ENCODE assay signal across 11 mouse cellular contexts in the genomic region with DNA sequence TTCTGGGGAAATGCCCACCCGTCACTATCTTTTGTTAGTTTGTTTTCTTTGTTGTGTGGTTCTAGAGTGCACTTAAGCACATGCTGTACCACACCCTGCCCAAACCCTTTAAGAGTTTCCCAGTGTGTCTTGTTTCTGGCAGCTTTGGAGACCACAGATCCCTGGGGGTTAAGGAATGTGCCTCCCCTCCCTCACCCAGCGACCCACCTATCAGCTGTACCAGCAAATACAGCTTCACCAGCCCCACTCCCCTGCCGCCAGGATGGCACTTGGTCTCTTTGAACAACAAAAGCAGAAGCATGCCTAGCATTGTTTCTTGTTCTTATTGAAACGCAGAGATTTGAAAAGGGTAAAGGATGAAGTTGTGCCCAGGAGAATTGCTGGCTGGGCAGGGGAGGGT. TPM values are rescaled to one million over a fixed set of nuclear protein-coding genes. Genes with fewer than 3 reads are reported as not detected.
DNase-seq lines count a peak whose midpoint lies in the region; ATAC-seq and TF ChIP-seq lines count a peak whose summit lies in the region.
"Had no signal": no experiment of that assay in that cellular context is flagged by ENCODE, and none has a peak within 500 bp of the region (broad histone marks: within the 10 kb centered on the region; RNA-seq: fewer than 3 reads in every experiment).

No protein-coding gene starts in this region.

- no peak overlapping the region for H3K4me3 ChIP-seq in kidney, embryonic 16.5 days (ENCODE audit: low read length)
- H3K4me3 ChIP-seq in embryonic facial prominence, embryonic 11.5 days (ENCODE audit: low read depth, low read length): no peak overlapping the region; the same call in 1 of the 2 replicates
- H3K4me3 ChIP-seq in hindbrain, postnatal 0 days (ENCODE audit: low read length): peak overlapping the region; percentile 79
- H3K4me3 ChIP-seq in midbrain, postnatal 0 days (ENCODE audit: low read depth, low read length): peak overlapping the region; percentile 23

- no peaks in the 10 kb centered on the region for H3K27me3 ChIP-seq in kidney, embryonic 16.5 days (ENCODE audit: insufficient read depth, low read length)
- no peaks in the 10 kb centered on the region for H3K27me3 ChIP-seq in embryonic facial prominence, embryonic 11.5 days (ENCODE audit: control insufficient read depth, insufficient read depth, low read length)
- H3K27me3 ChIP-seq in hindbrain, postnatal 0 days (ENCODE audit: insufficient read depth, low read length): no peaks in the 10 kb centered on the region
- no peaks in the 10 kb centered on the region for H3K27me3 ChIP-seq in midbrain, postnatal 0 days (ENCODE audit: insufficient read depth, low read length)
- H3K27me3 ChIP-seq: Patski had no signal

- H3K9ac ChIP-seq in kidney, embryonic 16.5 days (replicated peaks; ENCODE audit: low read length): 0 out of 2 replicates have a peak overlapping the region, but pooled peaks have one; percentile 27
- no peak overlapping the region for H3K9ac ChIP-seq in embryonic facial prominence, embryonic 11.5 days (replicated peaks; ENCODE audit: low read length)
- H3K9ac ChIP-seq in hindbrain, postnatal 0 days (replicated peaks; ENCODE audit: low read length): no peak overlapping the region; the same call in 1 of the 2 replicates
- H3K9ac ChIP-seq in midbrain, postnatal 0 days (replicated peaks; ENCODE audit: low read length, poor library complexity, severe bottlenecking): no peak overlapping the region

- no peak for ATAC-seq in kidney, embryonic 16.5 days (ENCODE audit: low FRiP score, low TSS enrichment)
- no peak for ATAC-seq in embryonic facial prominence, embryonic 11.5 days (replicated peaks; ENCODE audit: insufficient number of reproducible peaks, low FRiP score, low TSS enrichment, low read depth)
- no peak for ATAC-seq in hindbrain, postnatal 0 days
- ATAC-seq in midbrain, postnatal 0 days (ENCODE audit: low FRiP score): no peak
- ATAC-seq: Patski had no signal

- 40% methylated on average over 4 of the region's 4 CpGs for WGBS in kidney, embryonic 16.5 days
- WGBS in embryonic facial prominence, embryonic 11.5 days: 20% methylated on average over 4 of the region's 4 CpGs
- WGBS in hindbrain, postnatal 0 days: 12% methylated on average over 4 of the region's 4 CpGs
- WGBS in midbrain, postnatal 0 days: 15% methylated on average over 4 of the region's 4 CpGs

- no peak overlapping the region for H3K27ac ChIP-seq in kidney, embryonic 16.5 days (ENCODE audit: low read length)
- no peak overlapping the region for H3K27ac ChIP-seq in embryonic facial prominence, embryonic 11.5 days (replicated peaks; ENCODE audit: low read depth, low read length)
- H3K27ac ChIP-seq in hindbrain, postnatal 0 days: no peak overlapping the region
- no peak overlapping the region for H3K27ac ChIP-seq in midbrain, postnatal 0 days (ENCODE audit: low read depth, low read length)

- peak overlapping the region; percentile 86 for H3K4me2 ChIP-seq in kidney, embryonic 16.5 days (replicated peaks; ENCODE audit: low read depth, low read length)
- peak overlapping the region; percentile 23; the same call in 1 of the 2 replicates for H3K4me2 ChIP-seq in embryonic facial prominence, embryonic 11.5 days (ENCODE audit: low read depth, low read length)
- peak overlapping the region; percentile 69 for H3K4me2 ChIP-seq in hindbrain, postnatal 0 days (ENCODE audit: low read depth, low read length)
- H3K4me2 ChIP-seq in midbrain, postnatal 0 days (ENCODE audit: low read depth, low read length, poor library complexity, severe bottlenecking): peak overlapping the region; percentile 73

- no peaks in the 10 kb centered on the region for H3K36me3 ChIP-seq in kidney, embryonic 16.5 days (ENCODE audit: insufficient read depth, low read length)
- H3K36me3 ChIP-seq in embryonic facial prominence, embryonic 11.5 days (replicated peaks; ENCODE audit: control insufficient read depth, insufficient read depth, low read depth, low read length): no peaks in the 10 kb centered on the region
- no peaks in the 10 kb centered on the region for H3K36me3 ChIP-seq in hindbrain, postnatal 0 days (ENCODE audit: insufficient read depth, low read length)
- no peaks in the 10 kb centered on the region for H3K36me3 ChIP-seq in midbrain, postnatal 0 days (ENCODE audit: insufficient read depth, low read length)

- peaks cover 31% of the 10 kb centered on the region for H3K4me1 ChIP-seq in kidney, embryonic 16.5 days (ENCODE audit: insufficient read depth, low read length)
- H3K4me1 ChIP-seq in embryonic facial prominence, embryonic 11.5 days (ENCODE audit: control insufficient read depth, insufficient read depth, low read length): no peaks in the 10 kb centered on the region
- H3K4me1 ChIP-seq in hindbrain, postnatal 0 days (ENCODE audit: insufficient read depth, low read length): peaks cover 17% of the 10 kb centered on the region
- H3K4me1 ChIP-seq in midbrain, postnatal 0 days (ENCODE audit: insufficient read depth, low read length): peaks cover 20% of the 10 kb centered on the region

- H3K9me3 ChIP-seq in kidney, embryonic 16.5 days (ENCODE audit: low read length): no peaks in the 10 kb centered on the region
- no peaks in the 10 kb centered on the region for H3K9me3 ChIP-seq in embryonic facial prominence, embryonic 11.5 days (replicated peaks; ENCODE audit: control insufficient read depth, low read length)
- H3K9me3 ChIP-seq in hindbrain, postnatal 0 days (ENCODE audit: low read length): no peaks in the 10 kb centered on the region
- no peaks in the 10 kb centered on the region for H3K9me3 ChIP-seq in midbrain, postnatal 0 days (ENCODE audit: low read length)

- no peak for DNase-seq in kidney, postnatal 10 days
- no peak for DNase-seq in embryonic facial prominence, embryonic 11.5 days (ENCODE audit: low spot score)
- DNase-seq in hindbrain, postnatal 0 days (ENCODE audit: low spot score): no peak
- DNase-seq in midbrain, postnatal 0 days (ENCODE audit: low spot score): no peak
- DNase-seq in urinary bladder, postnatal 10 days (ENCODE audit: low spot score): no peak
- no peak for DNase-seq in urinary bladder, postnatal 25 days (ENCODE audit: low spot score)
- no peak for DNase-seq in thymus, postnatal 0 days (ENCODE audit: low spot score)
- DNase-seq: cerebellum, adult 11 months; gastrocnemius, postnatal 14 days had no signal

- no peak for TF ChIP-seq CTCF in hindbrain, postnatal 0 days (IDR thresholded peaks at IDR 0.05; ENCODE audit: low read depth)
- no peak for TF ChIP-seq CTCF in midbrain, postnatal 0 days (IDR thresholded peaks at IDR 0.05)

RNA-seq across cellular contexts. Expression of a gene that starts 2.6 kb away (rescaled TPM):
- polyA plus RNA-seq in kidney, embryonic 16.5 days (2015; fragmentation: Nextera tagmentation; extraction: Ambion mirVana): 24.0 and 26.0 TPM in 2 replicates
- polyA plus RNA-seq in embryonic facial prominence, embryonic 11.5 days (2014; fragmentation: Nextera tagmentation; extraction: Ambion mirVana): 36.4 and 37.1 TPM in 2 replicates
- total RNA-seq in hindbrain, postnatal 0 days (2014; rRNA removed): 17.9 and 19.2 TPM in 2 replicates
- 22.1 and 23.1 TPM in 2 replicates for polyA plus RNA-seq in hindbrain, postnatal 0 days (2015; fragmentation: Nextera tagmentation; extraction: Ambion mirVana)
- 8.2 and 10.7 TPM in 2 replicates for total RNA-seq in midbrain, postnatal 0 days (2014; rRNA removed)
- 9.8 and 11.5 TPM in 2 replicates for polyA plus RNA-seq in midbrain, postnatal 0 days (2015; fragmentation: Nextera tagmentation; extraction: Ambion mirVana)
- 28.8 and 30.1 TPM in 2 replicates for polyA plus RNA-seq in thymus, postnatal 0 days (2015; fragmentation: Nextera tagmentation; extraction: Ambion mirVana)

RNA-seq across cellular contexts. Expression of a gene that starts 39.9 kb away (rescaled TPM):
- polyA plus RNA-seq in kidney, embryonic 16.5 days (2015; fragmentation: Nextera tagmentation; extraction: Ambion mirVana): 30.4 and 30.5 TPM in 2 replicates
- polyA plus RNA-seq in embryonic facial prominence, embryonic 11.5 days (2014; fragmentation: Nextera tagmentation; extraction: Ambion mirVana): 55.7 and 59.2 TPM in 2 replicates
- 49.0 and 57.9 TPM in 2 replicates for total RNA-seq in hindbrain, postnatal 0 days (2014; rRNA removed)
- polyA plus RNA-seq in hindbrain, postnatal 0 days (2015; fragmentation: Nextera tagmentation; extraction: Ambion mirVana): 40.2 and 40.8 TPM in 2 replicates
- total RNA-seq in midbrain, postnatal 0 days (2014; rRNA removed): 49.6 and 61.8 TPM in 2 replicates
- polyA plus RNA-seq in midbrain, postnatal 0 days (2015; fragmentation: Nextera tagmentation; extraction: Ambion mirVana): 35.0 TPM in 2 replicates
- polyA plus RNA-seq in thymus, postnatal 0 days (2015; fragmentation: Nextera tagmentation; extraction: Ambion mirVana): 39.4 and 39.7 TPM in 2 replicates

RNA-seq across cellular contexts. Expression of a gene that starts 41.4 kb away (rescaled TPM):
- 28.6 and 29.2 TPM in 2 replicates for polyA plus RNA-seq in kidney, embryonic 16.5 days (2015; fragmentation: Nextera tagmentation; extraction: Ambion mirVana)
- polyA plus RNA-seq in embryonic facial prominence, embryonic 11.5 days (2014; fragmentation: Nextera tagmentation; extraction: Ambion mirVana): 5.1 and 8.0 TPM in 2 replicates
- 5.3 and 10.6 TPM in 2 replicates for total RNA-seq in hindbrain, postnatal 0 days (2014; rRNA removed)
- 9.2 and 10.9 TPM in 2 replicates for polyA plus RNA-seq in hindbrain, postnatal 0 days (2015; fragmentation: Nextera tagmentation; extraction: Ambion mirVana)
- 3.4 and 3.9 TPM in 2 replicates for total RNA-seq in midbrain, postnatal 0 days (2014; rRNA removed)
- 3.9 and 4.3 TPM in 2 replicates for polyA plus RNA-seq in midbrain, postnatal 0 days (2015; fragmentation: Nextera tagmentation; extraction: Ambion mirVana)
- polyA plus RNA-seq in thymus, postnatal 0 days (2015; fragmentation: Nextera tagmentation; extraction: Ambion mirVana): 6.3 and 8.4 TPM in 2 replicates

RNA-seq across cellular contexts. Expression of a gene that starts 41.5 kb away (rescaled TPM):
- polyA plus RNA-seq in kidney, embryonic 16.5 days (2015; fragmentation: Nextera tagmentation; extraction: Ambion mirVana): 136 and 150 TPM in 2 replicates
- 40.9 and 49.8 TPM in 2 replicates for polyA plus RNA-seq in embryonic facial prominence, embryonic 11.5 days (2014; fragmentation: Nextera tagmentation; extraction: Ambion mirVana)
- 42.4 and 46.0 TPM in 2 replicates for total RNA-seq in hindbrain, postnatal 0 days (2014; rRNA removed)
- 67.9 and 78.0 TPM in 2 replicates for polyA plus RNA-seq in hindbrain, postnatal 0 days (2015; fragmentation: Nextera tagmentation; extraction: Ambion mirVana)
- total RNA-seq in midbrain, postnatal 0 days (2014; rRNA removed): 17.7 and 22.7 TPM in 2 replicates
- 32.8 and 37.6 TPM in 2 replicates for polyA plus RNA-seq in midbrain, postnatal 0 days (2015; fragmentation: Nextera tagmentation; extraction: Ambion mirVana)
- 129 and 132 TPM in 2 replicates for polyA plus RNA-seq in thymus, postnatal 0 days (2015; fragmentation: Nextera tagmentation; extraction: Ambion mirVana)

Comparison
In these comparisons a context has a peak if more than half of its experiments do, and no peak if none do; other contexts are left out.
1. H3K4me2 ChIP-seq: peak in every context shown above with its lines; median percentile 86 in kidney, embryonic 16.5 days; 73 in midbrain, postnatal 0 days; 69 in hindbrain, postnatal 0 days; 23 in embryonic facial prominence, embryonic 11.5 days.
2. H3K4me3 ChIP-seq: peak in hindbrain, postnatal 0 days (single experiment) and midbrain, postnatal 0 days (single experiment); none in kidney, embryonic 16.5 days (single experiment) and embryonic facial prominence, embryonic 11.5 days (single experiment).